Mouse (Mus musculus) Muller cell, postnatal 12 days (primary cell): ENCODE measurements around the gene Dgcr6.
A peak's percentile ranks its signal among the peaks of the same experiment; 100 is the strongest.
"Not testable (repeated sequence)": the region's sequence is repeated elsewhere in the genome, so short reads cannot be mapped to it uniquely, and the experiment has no call there.

Source experiments
- DNase-seq: peaks from one replicate; pipeline ENCODE4 v3.0.0-alpha.2; 2015; ENCODE audit errors: inconsistent ontology term

The Dgcr6 gene

DNA sequence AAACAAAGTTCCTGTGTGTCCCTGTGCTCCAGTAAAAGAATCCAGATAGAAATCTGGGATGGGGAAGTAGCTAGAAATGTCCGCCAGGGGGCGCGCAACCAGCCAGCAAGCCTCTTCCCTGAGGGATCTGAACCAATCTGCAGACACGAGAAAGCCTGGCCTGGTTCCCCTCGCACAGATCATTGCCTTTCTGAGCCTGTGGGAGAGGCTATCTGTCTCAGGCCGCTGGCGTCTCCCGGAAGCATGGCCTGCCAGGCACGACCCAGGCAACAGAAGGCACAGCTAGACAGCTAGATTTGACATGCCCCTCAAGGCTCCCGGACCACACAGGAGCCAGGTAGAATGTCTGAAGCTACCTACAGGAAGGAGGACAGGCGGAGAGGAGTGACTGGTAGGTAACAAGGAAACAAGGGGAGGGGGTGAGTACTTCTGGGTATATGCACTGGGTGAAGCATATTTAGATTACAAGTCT is at the start of gene Dgcr6:
Gene Dgcr6 (plus strand): TSS at position 130 of the 472 bp plus-strand sequence.
- DNase-seq = peak; percentile 85

DNA sequence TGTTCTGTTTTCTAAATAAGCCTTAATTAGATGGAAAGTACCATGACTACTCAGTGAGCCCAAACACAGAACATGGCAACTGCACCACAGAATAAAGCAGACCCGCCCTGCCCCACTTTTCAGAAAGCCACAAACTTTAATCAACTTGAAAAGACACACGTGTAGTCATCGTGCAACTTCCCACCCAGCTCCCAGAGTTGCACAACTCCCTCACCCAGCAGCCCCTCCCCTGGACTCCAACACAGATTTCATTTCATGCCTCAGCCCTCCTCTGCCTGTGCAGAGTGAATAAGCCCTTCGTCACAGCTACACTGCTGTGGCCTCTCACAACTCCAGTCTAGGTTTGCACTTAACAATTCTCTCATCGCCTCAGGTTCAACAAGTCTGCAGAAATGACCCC is 48.1 kb upstream of the Dgcr6 start:
- DNase-seq = peak; percentile 45

DNA sequence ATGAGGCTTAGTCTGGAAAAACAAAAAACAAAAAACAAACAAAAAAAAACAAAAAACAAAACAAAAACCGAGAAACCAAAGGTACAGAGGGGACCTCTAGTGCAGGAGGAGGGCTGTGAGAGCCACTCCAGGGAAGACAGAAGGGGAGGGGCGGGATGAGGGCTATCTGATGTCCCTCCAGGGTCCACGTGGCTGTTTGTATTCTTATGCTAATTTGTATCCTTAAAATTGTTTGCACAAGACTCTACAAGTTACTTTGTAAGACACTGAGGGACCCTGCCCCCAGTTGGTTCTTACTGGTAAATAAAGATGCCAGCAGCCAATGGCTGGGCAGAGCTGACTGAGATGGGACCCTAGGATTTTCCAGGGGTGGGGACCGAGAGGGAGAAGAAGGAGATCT is 45.6 kb upstream of the Dgcr6 start:
- DNase-seq = no peak

DNA sequence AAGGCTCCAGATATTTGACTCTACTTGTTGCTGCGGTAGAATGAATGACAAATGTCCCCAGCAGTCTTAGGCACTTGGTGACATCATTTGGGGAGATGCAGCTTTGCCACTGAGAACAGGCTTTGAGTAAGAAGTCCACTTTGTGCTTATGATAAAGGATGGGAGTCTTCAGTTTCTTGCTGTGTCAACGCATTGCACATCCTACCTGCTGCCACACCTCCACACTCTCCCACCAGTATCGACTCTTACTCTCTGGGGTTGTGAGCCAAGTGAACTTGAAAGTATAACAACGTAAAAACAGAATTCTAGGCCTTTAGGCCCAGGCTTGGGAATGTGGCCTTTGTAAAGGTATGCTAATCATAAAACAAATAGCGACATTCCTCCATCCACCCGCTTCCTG is 41.6 kb upstream of the Dgcr6 start:
- DNase-seq = no peak

DNA sequence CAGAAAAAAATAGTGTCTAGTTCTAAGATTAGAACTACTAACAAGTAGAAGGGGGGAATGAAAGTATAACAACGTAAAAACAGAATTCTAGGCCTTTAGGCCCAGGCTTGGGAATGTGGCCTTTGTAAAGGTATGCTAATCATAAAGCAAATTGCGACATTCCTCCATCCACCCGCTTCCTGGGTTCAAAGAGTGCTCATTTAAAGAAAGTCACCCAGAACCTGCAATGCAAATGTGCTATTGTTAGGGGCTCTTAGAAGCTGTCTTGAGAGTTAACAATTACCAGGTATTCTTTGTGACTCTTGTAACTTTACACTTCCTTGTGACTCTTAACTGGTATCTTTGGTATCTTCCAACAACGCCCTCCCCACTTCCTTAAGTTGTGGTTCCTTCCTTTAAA is 36.2 kb upstream of the Dgcr6 start:
- DNase-seq = not testable (repeated sequence)

DNA sequence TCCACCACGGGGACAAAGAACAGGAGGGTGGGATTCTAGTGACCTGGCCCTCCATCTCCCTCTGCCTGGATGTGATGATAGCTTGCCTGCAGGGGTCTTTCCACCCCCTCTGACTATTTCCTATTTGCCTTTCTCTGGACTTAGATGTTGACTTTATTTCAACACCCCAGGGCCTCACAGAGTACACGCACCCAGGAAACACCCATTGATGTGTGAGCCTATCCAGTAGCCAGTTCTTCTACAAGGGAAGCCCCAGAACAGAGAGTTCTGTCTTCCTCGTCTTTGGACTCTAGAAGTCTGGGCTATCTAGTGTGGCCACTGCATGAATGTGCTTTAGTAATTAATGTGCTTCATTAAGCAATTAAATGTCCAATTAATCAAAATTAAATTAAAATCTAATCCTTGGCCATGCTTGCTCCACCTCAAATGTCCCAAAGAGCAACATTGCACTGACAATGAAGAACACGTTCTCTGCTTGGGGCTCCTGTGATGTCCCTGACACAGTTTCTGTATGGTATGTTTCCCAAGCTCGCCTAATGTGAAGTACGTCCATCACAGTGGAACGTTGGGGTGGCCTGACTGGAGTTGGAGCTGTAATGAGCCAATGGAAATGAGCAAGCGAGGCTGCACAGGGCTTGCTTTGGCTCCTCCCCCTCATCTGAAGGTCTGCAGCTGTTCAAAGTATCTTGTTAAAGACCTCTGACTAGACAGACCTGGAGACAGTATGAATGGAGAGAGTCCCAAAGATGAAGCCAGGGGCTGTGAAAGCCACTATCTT is 29.7 kb upstream of the Dgcr6 start:
- no peak for DNase-seq

DNA sequence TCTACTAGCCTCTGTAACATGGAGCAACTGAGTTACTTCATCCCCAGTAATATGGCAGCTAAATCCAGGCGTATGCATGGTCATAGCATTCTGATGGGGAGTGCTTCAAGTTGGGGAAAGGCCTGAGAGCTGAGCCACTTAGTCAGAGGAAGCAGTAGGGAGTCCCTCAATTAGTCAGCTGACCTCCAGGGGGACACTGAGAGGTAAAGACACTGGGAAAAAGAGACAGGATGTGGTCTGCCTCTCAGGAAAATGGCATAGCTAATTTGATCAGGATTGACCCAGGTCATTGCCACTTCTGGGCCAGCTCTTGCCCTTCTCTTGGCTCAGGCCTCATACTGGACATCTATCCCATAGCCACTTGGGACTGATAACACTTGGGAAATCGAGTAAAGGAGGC is 25.3 kb upstream of the Dgcr6 start:
- DNase-seq = no peak

DNA sequence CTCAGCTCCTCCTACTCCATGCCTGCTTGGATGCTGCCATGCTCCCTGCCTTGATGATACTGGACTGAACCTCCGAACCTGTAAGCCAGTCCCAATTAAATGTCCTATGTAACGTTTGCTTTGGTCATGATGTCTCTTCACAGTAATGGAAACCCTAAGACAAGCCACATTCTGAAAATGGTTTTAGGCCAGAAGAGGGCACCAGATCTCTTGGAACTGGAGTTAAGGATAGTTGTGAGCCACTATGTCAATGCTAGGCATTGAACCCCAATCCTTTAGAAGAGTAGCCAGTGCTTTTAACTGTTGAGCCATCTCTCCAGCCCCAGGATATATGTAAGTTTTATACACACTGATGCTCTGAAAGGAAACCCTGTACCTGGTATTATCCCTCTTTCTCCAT is 20.9 kb upstream of the Dgcr6 start:
- DNase-seq = no peak

DNA sequence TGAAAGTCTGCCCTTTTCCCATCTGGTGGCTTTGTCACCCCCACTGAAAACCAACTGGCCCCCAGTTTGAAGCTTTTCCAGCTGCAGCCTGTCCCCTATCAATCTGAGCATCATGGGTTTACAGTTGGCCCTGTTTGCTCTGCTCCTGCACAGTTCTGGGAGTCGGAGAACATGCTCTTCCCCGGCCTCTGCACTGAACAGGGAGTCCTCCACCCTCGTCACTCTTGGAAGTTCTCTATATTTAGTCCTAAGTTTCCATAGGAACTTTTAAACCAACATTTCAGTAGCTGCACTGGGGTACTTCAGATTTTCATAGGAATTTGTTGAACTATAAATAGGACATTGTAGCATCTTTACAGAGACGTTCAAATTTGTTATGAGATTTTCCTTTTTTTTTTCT is 19.4 kb upstream of the Dgcr6 start:
- DNase-seq = no peak

DNA sequence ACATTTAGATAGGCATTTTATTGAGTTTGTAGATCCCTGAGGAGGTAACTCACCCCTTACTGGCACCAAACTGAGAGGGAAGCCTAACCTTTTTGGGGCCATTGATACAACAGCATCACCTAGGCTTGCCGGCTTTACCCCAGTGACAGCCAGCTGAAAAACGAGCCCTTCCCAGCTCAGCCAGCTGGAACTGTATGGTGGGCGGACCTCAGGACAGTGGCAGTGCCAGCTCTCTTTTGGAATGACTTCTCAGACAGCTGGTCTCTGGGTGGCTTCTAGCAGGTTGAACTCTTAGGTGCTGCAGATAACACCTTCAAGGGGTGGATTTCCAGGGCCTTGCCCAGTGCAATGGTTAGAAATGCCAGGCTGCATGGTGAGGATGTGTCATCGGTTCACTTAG is 18.4 kb upstream of the Dgcr6 start:
- no peak for DNase-seq

DNA sequence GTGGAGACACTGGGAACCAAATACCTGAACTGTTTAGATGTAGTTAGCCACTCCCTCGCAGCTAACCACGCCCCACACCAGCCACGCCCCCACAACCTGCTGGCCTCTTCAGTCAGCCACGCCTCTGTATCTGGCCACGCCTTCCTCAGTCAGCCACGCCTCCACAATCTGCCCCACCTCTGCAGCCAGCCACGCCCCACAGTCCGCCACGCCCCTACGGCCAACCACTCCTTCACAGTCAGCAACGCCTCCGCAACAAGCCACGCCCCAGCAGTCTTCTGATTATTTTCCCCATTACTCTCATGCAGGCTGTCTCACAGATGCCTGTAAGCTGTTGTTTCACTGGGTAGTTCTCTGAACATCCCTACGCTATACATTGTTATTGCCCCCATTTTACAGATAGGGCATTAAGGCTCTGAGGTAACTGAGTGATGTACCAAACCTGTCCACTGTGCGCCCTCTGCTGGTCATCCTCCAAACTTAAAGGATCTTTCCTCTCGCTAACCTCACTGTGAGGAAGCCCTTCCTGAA is 16.2 kb upstream of the Dgcr6 start:
- DNase-seq = peak; percentile 39

DNA sequence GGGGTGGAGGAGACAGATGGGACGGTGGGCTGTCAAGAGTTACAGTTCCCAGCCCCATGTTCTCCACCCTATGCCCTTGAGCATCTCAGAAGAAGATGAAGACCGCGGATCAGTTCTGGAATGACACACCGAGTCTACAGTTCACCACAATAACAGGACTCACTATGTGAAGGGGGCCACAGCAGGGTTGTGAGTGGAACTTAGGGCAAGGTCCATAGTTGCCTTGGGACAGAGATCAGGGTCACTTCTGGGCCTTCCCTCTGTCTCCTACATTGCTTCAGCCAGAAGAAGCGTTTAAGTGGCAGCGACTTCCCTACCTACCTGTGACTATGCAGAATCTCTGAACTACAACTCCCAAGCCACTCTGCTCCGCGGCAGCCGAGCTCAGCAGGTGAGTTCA is 15.6 kb upstream of the Dgcr6 start:
- DNase-seq = no peak

DNA sequence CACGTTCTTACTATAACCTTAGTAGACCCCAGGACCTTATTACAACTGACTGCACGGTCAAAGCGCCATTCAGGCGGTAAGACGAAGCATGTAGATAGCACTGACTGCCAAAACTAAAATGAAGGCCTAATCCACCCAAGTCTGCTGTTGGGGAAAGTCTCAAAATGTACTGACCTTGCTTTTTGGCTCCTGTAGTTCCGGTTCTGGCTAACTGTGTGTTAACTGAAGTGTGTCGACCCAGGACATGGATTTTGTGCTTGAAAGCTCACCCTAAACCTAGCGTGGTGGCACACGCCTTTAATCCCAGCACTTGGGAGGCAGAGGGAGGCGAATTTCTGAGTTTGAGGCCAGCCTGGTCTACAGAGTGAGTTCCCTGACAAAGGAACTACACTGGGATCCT is 7.7 kb upstream of the Dgcr6 start:
- no peak for DNase-seq

DNA sequence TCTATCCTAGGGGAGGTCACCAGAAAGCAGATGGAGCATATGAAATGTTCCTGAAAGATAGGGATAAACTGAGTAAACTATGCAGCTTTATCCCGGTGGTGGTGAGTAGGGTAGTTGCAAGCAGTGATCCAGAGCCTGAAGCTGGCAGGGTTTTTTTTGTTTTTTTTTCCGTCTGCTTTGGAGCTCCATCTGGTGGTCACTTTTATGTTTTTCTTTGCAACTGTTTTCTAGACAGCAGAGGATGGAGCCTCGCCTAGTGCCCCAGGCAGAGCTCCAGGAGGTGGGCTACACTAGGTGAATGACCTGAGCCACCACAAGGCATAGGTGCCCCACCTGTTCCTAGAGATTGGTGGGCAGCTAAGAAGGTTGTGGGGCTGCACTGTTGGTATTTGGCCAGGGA is 5.0 kb upstream of the Dgcr6 start:
- DNase-seq = peak; percentile 50

DNA sequence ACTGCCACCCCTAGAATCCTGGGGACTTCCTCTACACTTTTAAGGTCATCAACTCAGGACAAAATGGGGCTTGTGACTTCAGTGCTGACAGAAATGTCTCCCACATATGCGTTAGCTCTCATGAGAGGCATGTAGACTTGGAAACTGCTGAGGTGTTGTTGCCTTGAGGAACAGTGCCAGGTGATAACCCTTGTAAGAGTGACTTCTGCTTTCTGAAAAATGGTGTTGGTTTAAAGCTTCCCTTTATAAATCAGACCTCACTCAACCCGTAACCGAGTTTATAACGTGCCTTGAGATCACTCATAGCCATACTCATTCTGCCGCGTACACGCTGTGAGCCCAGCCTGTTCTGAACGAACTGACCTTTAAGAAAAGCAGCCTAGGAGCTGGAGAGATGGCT is 4.6 kb upstream of the Dgcr6 start:
- DNase-seq = no peak

DNA sequence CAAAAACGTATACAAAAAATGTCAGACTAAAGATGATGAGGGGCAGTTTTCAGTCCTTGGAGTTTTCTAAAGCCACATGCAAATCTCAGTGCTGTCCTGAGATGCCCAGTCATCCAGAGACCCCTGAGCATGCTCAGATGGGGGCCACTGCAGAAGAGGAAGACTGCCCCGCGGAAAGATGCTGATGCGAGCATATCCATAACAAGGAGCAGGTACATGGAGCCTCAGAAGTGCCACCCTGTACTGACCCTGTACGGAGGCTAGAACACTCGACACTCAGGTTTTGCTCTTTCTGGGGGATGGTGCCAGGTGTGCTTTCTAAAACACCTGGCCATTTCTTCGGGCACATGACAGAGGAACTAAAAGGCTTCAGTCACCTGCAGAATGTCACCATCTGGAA is 338 bp upstream of the Dgcr6 start:
- DNase-seq = no peak

DNA sequence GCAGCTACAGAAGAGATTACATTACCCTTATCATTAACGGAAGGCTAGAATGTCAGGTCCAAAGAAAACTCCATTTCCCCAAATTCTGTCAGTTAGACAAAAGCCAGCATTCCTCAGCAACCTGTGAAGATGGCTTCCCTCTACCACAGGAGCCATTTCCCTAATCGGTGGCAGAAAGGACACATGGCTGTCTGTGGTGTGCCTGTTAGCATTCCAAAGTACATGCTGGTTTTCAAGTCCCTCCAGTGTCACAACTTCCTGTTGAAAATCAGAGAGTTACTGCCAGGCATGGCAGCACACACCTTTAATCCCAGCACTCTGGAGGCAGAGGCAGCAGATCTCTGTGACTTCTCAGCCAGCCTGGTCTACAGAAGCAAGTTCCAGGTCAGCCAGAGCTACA is 3.6 kb downstream of the Dgcr6 start:
- no peak for DNase-seq

DNA sequence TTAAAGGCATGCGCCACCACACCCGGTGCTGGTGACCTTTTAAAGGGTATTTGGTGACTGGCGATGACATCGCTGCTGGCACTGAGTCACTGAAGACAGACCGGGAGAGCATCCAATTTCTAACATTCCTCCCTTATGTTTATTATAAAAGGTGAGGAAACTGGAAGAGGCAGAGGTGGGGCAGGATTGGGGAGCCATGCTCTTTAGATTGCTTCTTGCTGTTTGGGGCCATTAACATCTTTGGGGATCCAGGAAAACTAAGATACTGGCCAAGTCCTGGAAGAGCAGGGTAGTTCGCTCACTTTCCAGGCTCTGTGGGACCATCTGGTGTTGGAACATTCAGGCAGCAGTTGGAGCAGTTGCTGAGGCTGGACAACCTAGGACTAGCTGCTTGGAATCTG is 5.7 kb downstream of the Dgcr6 start:
- DNase-seq = no peak

DNA sequence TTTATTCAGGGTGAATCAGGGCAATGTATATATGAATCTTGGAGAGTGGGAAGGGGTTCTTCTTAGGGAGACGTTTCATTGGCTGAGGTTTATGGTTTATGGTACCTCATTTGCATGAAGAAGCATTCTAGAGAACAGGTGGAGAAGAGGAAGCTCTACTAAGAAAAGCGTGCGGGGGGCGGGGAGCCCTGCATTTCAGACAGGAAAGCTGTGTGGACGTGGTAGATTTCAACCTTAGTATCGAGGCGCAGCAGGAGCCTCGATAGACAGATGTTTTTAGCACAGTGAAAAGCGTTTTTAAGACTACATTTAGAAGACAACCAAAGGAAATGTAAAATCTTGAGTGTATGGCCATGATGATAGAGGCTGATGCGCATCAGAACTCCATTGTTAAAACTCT is 6.6 kb downstream of the Dgcr6 start:
- no peak for DNase-seq

DNA sequence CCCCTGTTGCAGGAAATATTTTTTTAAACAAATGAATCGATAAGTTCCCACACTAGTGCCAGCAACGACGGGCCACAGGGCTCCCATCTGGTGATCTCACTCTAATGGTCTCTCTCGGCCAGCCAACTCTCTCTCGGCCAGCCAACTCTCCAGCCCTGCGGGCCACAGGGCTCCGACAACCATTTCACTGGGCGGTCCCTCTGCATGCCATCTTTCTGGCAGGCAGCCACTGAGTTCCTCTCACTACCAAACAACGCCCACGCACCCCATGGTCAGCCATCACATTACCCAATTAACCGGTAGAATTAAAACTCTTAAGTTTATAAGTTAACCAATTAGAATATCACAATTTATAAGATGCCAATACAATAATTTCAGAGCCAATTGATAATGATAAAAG is 8.5 kb downstream of the Dgcr6 start:
- DNase-seq = peak; percentile 90

DNA sequence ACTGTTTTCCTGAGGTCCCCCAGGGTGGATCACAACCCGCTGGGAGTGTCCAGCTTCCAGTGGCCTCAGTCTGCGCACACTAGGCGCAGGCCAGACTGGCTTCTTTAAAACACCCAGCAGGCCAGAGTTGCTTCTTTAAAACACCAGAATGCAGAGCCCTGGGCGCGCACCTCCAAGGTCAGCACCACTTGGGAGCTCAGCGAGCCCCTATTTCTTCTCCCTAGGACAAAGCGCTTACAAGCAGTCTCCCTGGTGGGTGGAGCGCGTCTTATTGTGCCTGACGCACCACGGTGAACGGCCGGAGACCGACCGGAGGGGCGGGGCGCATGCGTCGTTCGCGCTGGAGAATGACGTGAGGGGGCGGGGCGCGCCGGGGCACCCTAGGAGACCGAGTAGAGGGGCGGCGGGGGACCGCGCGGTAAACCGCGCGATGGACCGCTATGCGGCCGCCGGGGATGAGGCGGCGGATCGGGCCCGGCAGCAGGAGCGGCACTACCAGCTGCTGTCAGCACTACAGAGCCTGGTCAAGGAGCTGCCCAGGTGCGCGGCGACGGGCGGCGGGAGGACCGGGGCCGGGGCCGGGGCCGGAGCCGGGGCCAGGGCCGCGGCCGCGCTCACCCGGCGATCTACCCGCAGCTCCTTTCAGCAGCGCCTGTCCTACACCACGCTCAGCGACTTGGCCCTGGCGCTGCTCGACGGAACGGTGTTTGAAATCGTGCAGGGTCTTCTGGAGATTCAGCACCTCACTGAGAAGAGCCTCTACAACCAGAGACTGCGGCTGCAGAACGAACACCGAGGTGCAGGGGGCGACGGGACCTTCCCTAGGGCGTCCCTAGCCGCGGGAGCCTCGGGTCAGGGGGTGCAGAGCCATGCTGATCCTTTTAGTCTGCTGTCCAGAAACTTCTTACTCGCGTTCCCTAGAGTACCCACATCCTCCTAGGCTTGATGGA is 13.7 kb downstream of the Dgcr6 start:
- peak; percentile 95 for DNase-seq

DNA sequence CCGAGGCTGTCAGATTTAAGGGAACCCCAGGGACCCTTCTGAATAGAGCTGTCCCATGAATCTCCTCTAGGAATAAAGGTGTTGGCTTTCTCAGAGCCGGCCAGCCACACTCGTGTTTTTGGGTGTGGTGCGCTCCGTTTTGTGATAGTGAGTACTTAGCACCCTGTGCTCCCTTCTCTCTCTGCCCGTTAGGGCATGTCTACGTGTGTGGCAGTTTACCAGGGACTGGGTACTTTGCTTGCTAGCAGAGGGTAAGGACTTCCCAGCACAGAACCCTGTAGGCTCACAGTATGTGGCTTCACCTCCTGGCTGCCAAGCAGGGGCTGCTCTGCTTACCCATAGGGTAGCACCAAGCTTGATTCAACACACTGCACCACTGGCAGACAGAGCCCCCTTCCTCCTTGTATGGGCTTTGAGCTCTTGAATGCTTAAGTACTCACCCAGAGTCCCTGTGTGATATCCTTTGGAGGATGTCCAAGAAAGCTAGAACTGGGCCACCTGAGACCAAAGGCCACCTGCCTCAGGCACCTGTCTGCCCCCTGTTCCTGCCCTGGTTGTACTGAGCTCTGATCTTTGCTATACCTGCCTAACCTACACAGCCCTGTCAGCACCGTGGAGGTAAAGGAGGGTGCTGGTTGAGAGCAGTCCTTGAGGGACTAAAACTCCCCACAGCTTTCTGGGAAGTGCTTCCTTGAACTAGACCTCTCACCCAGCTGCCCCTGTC is 16.2 kb downstream of the Dgcr6 start:
- no peak for DNase-seq
